Mouse (Mus musculus) G1E (cell line): Measurements from ENCODE around the gene Wdr25. TPM values are rescaled to one million over a fixed set of nuclear protein-coding genes. Genes with fewer than 3 reads are reported as not detected.

Experiments
- ATAC-seq: 2 replicates; pipeline ENCODE4 v1.8.0; 2016; ENCODE audit warnings: mild to moderate bottlenecking; ENCODE audit not compliant: insufficient number of reproducible peaks, poor library complexity, low FRiP score, severe bottlenecking; ENCODE audit errors: extremely low read depth
- DNase-seq: peaks from one replicate; pipeline ENCODE4 v3.0.0; 2012; ENCODE audit warnings: low spot score
- H3K27me3 ChIP-seq: 2 replicates; pipeline ENCODE4 v1.6.1; 2012; ENCODE audit warnings: mild to moderate bottlenecking, low read length, inconsistent platforms; ENCODE audit not compliant: insufficient read depth
- H3K36me3 ChIP-seq: replicated peaks from 2 replicates; pipeline ENCODE3; 2012; ENCODE audit warnings: mild to moderate bottlenecking, inconsistent platforms
- H3K4me1 ChIP-seq: 2 replicates; pipeline ENCODE4 v1.6.1; 2012; ENCODE audit warnings: low read depth, low read length, inconsistent platforms, mixed read lengths; ENCODE audit not compliant: insufficient read depth
- H3K4me3 ChIP-seq: 2 replicates; pipeline ENCODE4 v1.5.1; 2012; ENCODE audit warnings: low read depth, mild to moderate bottlenecking, inconsistent platforms, low read length, moderate library complexity, mixed read lengths
- H3K9me3 ChIP-seq: replicated peaks from 2 replicates; pipeline ENCODE4 v1.6.1; 2012; ENCODE audit warnings: inconsistent platforms
- CTCF ChIP-seq: IDR thresholded peaks from 2 replicates; pipeline ENCODE4 v1.5.1; 2012; ENCODE audit warnings: low read depth, low read length, inconsistent platforms, mixed read lengths
- GATA1 ChIP-seq: IDR thresholded peaks from 2 replicates; pipeline ENCODE4 v1.6.1; 2012; ENCODE audit warnings: borderline replicate concordance, low read length, inconsistent platforms, mixed read lengths
- GATA2 ChIP-seq: IDR thresholded peaks from 2 replicates; pipeline ENCODE4 v1.6.1; 2012; ENCODE audit warnings: low read depth, low read length, inconsistent platforms, borderline replicate concordance
- POLR2AphosphoS5 ChIP-seq: IDR thresholded peaks from 2 replicates; pipeline ENCODE4 v1.6.1; 2012; ENCODE audit warnings: low read depth, low read length, inconsistent platforms; ENCODE audit not compliant: insufficient replicate concordance
- TAL1 ChIP-seq: conservative IDR thresholded peaks from 2 replicates; pipeline ENCODE4 v1.6.1; 2012; ENCODE audit warnings: low read depth, low read length, inconsistent platforms, mixed read lengths
- polyA plus RNA-seq: library from polyadenylated mRNA; stranded (reverse); fragments of >175 nt; gene quantifications from 2 replicates; pipeline ENCODE4 v1.2.3, GENCODE M21; 2012
- total RNA-seq, 2 experiments: library from RNA; stranded (forward) in 1 of 2; stranded (reverse) in 1 of 2; fragments of 200-1000 nt in 1 of 2; fragments of >200 nt in 1 of 2; fragmentation: Nextera tagmentation in 1 of 2; gene quantifications; 2 replicates each; pipeline ENCODE4 v1.2.3; 2014 to 2017

The Wdr25 gene
- total and polyA plus RNA-seq, 3 experiments = 7.0 to 10.1 (median 7.9) TPM

GRCm38 (mm10) chr12:109057736-109058135, 164.3 kb downstream of the Wdr25 start:
- H3K9me3 ChIP-seq = peaks cover 97% of the 10 kb centered on the region
- ATAC-seq (no peak), DNase-seq (no peak)
- H3K27me3 ChIP-seq = no peaks in the 10 kb centered on the region
- no peak for TF ChIP-seq POLR2AphosphoS5
- no peak for TF ChIP-seq GATA1
- TF ChIP-seq TAL1 = no peak
- TF ChIP-seq GATA2 = no peak
- no peak for TF ChIP-seq CTCF
- no peak overlapping the region for H3K4me3 ChIP-seq
- no peaks in the 10 kb centered on the region for H3K4me1 ChIP-seq
- no peaks in the 10 kb centered on the region for H3K36me3 ChIP-seq

DNA sequence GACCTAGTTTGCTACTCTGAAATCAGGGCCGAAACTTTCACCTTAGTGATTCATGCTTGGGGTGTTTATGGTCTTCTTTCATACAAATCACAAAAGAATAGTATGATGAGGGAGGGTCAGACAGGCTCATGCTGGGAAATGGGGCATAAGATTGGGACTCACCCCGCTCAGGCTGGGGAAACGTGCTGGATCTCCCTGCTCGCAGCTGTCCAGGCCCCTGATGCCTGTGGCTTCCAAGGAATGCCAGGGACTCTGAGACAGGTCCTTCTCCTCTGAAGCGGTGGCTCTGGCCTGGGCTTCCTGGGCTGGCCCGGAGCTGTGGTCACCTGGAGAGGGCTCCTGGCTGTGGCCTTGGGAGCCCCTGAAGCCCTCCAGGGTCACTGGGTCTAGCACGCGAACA, 165.2 kb downstream of the Wdr25 start:
- TF ChIP-seq POLR2AphosphoS5 (no peak), CTCF (no peak), GATA2 (no peak), GATA1 (no peak), TAL1 (no peak)
- Histone ChIP-seq H3K9me3 (peaks cover 97% of the 10 kb centered on the region), H3K36me3 (no peaks in the 10 kb centered on the region), H3K4me3 (no peak overlapping the region), H3K27me3 (no peaks in the 10 kb centered on the region), H3K4me1 (no peaks in the 10 kb centered on the region)
- no peak for DNase-seq
- no peak for ATAC-seq

GRCm38 (mm10) chr12:109067561-109068135, 174.2 kb downstream of the Wdr25 start:
- H3K4me3 ChIP-seq = no peak overlapping the region; the same call in 1 of the 2 replicates
- DNase-seq (no peak), ATAC-seq (no peak)

DNA sequence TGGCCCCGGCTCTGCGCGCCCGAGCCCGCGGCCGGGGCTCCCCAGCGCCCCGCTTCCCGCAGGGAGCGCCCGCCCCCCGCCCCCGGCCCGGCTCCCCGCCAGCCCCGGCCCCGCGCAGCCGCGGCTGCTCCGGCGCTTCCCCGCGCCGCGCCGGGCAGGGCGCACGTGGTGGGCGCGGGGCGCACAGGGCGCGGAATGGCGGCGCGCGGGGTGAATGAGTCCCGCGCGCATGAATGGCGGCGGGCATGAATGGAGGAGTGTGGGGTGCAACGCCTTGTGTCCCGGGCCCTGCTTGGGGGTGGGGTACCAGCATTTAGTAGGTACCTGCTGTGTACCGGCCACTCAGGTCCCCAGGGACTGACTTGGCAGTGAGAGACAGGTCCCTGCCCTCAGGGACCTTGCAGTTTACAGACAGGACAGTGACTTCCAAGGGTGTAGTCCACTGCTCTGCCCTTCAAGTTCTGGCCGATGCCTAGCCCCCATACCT, 174.8 kb downstream of the Wdr25 start, which contains the start of gene Begain:
TSS of gene Begain (minus strand) at position 51 of the 487 bp plus-strand sequence.
- no peak for DNase-seq
- Histone ChIP-seq H3K9me3 (peaks cover 94% of the 10 kb centered on the region), H3K4me1 (no peaks in the 10 kb centered on the region), H3K27me3 (no peaks in the 10 kb centered on the region; the same call in 1 of the 2 replicates), H3K4me3 (no peak within 1 kb of the TSS; the same call in 1 of the 2 replicates), H3K36me3 (no peaks in the 10 kb centered on the region)
- ATAC-seq = no peak
- no peak for TF ChIP-seq POLR2AphosphoS5
- TF ChIP-seq TAL1 = no peak
- no peak for TF ChIP-seq GATA1
- TF ChIP-seq GATA2 = no peak
- TF ChIP-seq CTCF = no peak

More at GRCm38 (mm10) chr12:109067561-109068135, 174.2 kb downstream of the Wdr25 start:
- Histone ChIP-seq H3K4me1 (no peaks in the 10 kb centered on the region), H3K9me3 (peaks cover 96% of the 10 kb centered on the region), H3K36me3 (no peaks in the 10 kb centered on the region), H3K27me3 (no peaks in the 10 kb centered on the region; the same call in 1 of the 2 replicates)
- TF ChIP-seq POLR2AphosphoS5 (no peak), GATA2 (no peak), GATA1 (no peak), CTCF (no peak), TAL1 (no peak)

DNA sequence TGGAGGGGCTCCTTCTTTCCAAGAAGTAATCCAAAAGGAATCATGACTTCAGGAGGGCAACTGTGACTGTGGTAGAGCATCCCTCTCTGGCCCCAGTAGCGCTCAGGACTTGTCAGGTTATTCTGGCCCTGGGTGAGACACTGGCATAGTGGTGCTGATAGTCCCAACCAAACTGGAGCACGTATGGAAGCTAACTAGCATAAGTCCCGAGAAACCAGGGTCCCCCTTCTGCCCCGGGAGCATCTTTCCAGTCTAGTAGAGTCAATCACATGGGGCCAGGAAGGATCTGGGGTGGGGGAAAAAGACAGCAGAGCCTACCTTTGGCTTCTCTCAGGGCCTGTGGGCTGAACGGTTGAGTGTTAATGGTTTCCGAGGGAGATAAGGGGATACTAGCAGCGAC, 175.3 kb downstream of the Wdr25 start:
- no peak for ATAC-seq
- Histone ChIP-seq H3K4me3 (no peak overlapping the region), H3K4me1 (no peaks in the 10 kb centered on the region), H3K27me3 (no peaks in the 10 kb centered on the region; the same call in 1 of the 2 replicates), H3K36me3 (no peaks in the 10 kb centered on the region), H3K9me3 (peaks cover 94% of the 10 kb centered on the region)
- DNase-seq = no peak
- TF ChIP-seq CTCF = no peak

- Histone ChIP-seq H3K9me3 (peaks cover 86% of the 10 kb centered on the region), H3K36me3 (no peaks in the 10 kb centered on the region), H3K4me3 (no peak overlapping the region), H3K4me1 (no peaks in the 10 kb centered on the region), H3K27me3 (no peaks in the 10 kb centered on the region; the same call in 1 of the 2 replicates)
- ATAC-seq (no peak), DNase-seq (no peak)
- TF ChIP-seq POLR2AphosphoS5 (no peak), TAL1 (no peak), GATA2 (no peak), CTCF (no peak), GATA1 (no peak)
Measured at GRCm38 (mm10) chr12:109069751-109070150, 176.3 kb downstream of the Wdr25 start.
